Mouse (Mus musculus) activated CD4-positive, CD25-positive, alpha-beta regulatory T cell, adult 4 months (primary cell): ENCODE measurements around the gene Adra1d. TPM values are rescaled to one million over a fixed set of nuclear protein-coding genes. Genes with fewer than 3 reads are reported as not detected.

Experiments used
- ATAC-seq: one replicate; pipeline ENCODE4 v1.8.0; 2017
- polyA plus RNA-seq, 2 experiments: library from polyadenylated mRNA; unstranded; fragments of 100-300 nt; shearing (Covaris generic); gene quantifications; one replicate each; pipeline ENCODE4 v1.2.1; 2017

Adra1d gene
- polyA plus RNA-seq, 2 experiments from 2014 or later, result not detected

- no peak for ATAC-seq
Observed at GRCm38 (mm10) chr2:131538341-131538740, 23.7 kb downstream of the Adra1d start.

GRCm38 (mm10) chr2:131535168-131535567 lies 26.9 kb downstream of the Adra1d start:
- no peak for ATAC-seq

- no peak for ATAC-seq
Observed at GRCm38 (mm10) chr2:131531271-131531670, 30.8 kb downstream of the Adra1d start.

- peak; percentile 81 for ATAC-seq
Observed at GRCm38 (mm10) chr2:131530623-131531008, 31.5 kb downstream of the Adra1d start.

- peak; percentile 44 for ATAC-seq
Observed at GRCm38 (mm10) chr2:131529898-131530622, 32.0 kb downstream of the Adra1d start.

GRCm38 (mm10) chr2:131527061-131527460 lies 35.0 kb downstream of the Adra1d start:
- peak; percentile 55 for ATAC-seq

DNA sequence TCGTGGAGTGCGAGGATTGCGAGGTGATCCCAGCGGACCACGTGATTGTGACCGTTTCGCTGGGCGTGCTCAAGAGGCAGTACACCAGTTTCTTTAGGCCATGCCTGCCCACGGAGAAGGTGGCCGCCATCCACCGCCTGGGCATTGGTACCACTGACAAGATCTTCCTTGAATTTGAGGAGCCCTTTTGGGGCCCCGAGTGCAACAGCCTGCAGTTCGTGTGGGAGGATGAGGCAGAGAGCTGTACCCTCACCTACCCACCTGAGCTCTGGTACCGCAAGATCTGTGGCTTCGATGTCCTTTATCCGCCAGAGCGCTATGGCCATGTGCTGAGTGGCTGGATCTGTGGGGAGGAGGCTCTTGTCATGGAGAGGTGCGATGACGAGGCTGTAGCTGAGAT lies 41.3 kb downstream of the Adra1d start:
- no peak for ATAC-seq

DNA sequence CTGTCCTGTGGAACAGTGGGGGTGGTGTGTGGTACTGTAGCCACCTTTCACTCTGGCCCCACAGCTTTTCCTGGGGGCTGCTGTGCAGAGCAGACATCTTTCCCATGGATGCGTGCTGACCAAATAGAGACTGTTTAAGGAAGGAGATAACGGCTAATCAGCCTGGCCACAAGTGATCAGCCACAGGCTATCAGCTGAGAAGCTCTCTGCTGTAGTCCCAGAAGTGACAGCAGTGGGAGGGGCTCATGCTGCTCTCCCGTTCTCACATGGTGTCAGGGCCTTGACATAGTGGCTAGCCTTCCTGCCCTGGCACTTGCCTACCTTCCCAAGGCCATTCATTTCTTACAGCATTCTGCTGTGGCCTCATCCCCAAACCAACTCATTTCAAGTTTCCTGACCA lies 43.3 kb downstream of the Adra1d start:
- no peak for ATAC-seq

GRCm38 (mm10) chr2:131517550-131517949 lies 44.5 kb downstream of the Adra1d start:
- ATAC-seq, result no peak

DNA sequence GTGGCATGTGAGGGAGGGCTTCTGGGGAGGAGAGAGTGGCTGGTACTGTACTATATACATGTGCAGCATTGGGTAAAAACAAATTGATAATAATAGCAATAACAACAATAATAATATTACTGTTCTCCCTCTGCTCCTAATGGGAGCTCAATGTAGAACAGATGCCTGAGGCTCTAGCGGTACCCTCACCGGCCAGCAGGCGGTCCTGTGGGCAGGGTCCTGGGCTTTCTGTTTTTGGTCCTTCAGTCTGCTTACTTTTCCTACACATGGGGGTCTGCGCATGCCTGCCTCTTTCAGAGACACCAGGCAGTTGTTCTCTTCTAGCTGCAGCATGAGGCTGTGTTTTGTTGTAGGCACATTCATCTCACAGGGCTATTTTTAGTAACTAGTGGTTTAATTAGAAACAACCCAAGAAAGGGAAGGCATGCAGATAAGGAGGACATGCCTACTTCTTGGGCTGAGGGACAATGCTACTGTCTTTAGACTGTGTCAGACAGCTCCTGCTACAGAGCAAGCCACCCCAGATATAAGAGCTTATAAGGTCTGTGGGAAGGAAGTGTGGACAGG lies 47.9 kb downstream of the Adra1d start:
- ATAC-seq, result no peak

GRCm38 (mm10) chr2:131513477-131513876 lies 48.6 kb downstream of the Adra1d start:
- no peak for ATAC-seq

DNA sequence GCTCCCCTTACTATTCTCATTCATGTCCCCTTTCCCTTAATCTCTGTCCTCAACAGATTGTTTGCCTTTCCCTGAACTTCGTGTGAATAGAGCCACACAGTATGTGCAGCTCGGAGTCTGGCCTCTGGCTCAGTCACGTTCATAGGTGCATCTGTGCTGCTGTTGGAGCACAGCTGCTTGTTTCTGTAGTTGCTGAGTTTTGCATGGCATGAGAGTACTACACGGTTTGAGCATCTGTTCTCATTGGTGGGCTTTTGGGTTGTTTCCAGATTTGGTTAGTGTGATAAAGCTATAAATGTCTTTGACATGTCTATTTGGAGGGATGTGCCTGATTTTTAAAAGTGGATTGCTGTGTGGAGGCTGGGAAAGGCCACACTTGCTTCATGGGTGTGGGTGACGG lies 51.6 kb downstream of the Adra1d start:
- no peak for ATAC-seq

DNA sequence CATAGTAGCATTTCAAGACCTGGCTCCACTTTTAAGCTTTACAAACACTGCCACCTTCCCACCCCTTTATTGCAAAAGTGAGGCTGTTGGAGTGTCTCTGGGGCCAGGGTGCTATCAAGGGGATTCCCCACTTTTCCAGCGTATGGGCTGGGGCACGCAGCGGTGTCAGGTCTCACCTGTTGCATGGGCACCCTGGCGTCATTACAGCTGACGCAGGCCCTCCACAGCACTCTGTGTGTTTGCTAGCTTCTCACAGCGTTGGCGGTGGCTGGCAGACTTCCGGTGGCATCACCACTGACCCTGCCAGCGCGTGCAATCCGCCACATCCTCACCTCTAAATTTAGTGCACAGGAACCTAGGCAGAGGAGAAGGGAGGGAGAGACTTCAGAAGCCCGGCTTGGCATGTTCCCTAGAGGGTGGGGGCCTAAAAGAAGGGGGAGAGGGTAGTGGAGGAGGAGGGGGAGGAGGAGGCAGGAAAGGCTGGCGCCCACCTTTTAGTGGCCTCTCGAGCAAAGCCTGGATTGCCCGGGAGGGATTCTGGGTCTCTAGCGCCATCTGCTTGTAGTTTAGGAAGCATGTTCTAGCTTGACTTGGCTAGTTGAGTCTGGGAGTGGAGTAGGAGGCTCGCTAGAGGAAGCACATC lies 52.3 kb downstream of the Adra1d start:
- peak; percentile 94 for ATAC-seq

DNA sequence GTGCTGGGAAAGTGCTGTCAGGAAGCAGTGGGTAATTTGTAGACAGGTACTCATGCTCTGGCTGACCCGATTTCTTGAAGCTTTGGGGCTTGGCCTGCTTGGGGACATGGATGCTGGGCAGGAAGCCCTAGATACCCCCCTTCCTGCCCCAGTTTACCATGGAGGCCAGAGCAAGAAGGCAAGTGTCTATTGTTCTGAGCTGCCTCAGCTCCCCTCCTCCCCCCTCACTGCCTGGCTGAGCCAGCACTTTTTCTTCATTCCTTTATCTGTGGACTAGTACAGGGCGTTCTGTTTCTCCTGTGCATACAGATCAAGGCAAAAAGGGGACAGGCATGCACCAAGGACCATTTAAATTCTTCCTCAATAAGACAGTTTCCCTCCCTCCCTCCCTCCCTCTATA lies 53.6 kb downstream of the Adra1d start:
- no peak for ATAC-seq

DNA sequence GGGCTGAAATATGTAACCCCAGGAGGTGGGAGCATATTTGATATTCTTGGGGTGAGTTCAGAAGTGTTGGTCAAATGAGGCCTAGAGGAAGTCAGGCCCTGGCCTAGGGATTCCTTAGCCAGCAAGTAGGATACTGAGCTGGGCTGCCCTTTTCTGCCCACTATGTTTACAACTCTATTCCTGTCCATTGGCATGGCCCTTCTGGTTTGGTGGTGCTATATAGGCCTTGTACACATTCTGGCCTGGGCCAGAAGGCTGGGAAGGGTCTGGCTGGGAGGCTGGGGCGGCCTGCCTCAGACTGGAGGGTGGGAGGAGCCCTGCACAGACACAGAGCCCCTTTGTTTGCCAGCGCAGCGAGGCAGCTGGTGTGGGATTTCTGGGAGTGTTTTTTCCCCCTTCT lies 55.7 kb downstream of the Adra1d start:
- no peak for ATAC-seq

DNA sequence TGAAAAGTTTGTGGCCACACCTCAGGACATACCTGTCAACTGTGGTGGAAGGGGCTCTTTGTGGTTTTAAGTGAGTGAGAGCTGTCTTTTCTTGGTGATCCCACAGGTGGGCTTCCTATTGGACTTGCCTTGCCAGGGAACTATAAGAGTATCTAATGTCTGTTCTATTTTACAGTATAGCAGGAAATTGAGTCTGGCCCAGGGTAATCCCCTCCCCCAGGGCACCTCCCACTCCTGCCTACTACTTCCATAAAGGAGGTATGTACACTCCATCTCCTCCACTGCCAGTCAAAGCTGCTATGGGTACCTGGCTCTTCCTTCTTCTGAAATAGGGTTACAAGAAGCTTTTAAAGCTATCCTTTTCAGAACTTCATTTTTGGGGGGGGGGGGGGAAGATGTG lies 56.7 kb downstream of the Adra1d start:
- ATAC-seq, result peak; percentile 24

GRCm38 (mm10) chr2:131502561-131502960 lies 59.5 kb downstream of the Adra1d start:
- ATAC-seq, result no peak

DNA sequence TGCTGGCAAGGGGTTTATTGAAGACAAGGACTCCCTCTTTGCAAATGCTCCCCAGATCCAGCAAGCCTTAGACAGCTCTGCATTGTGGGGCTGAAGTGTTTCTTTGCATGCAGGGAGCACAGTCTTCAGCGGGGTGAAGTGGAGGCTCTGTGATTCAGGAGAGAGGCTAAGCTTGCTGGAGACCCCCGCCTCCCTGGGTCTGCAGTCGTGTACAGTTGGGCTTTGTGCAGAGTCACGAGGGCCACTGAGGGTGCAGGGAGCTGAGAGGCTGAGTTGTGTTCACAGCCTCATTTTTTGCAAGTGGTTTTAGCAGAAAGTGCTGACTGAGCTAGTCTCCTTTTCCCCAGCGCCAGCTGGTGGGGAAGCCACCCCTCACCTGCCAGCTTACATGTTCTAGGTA lies 60.2 kb downstream of the Adra1d start:
- no peak for ATAC-seq

- ATAC-seq, result no peak
Observed at GRCm38 (mm10) chr2:131499290-131499845, 62.7 kb downstream of the Adra1d start.

DNA sequence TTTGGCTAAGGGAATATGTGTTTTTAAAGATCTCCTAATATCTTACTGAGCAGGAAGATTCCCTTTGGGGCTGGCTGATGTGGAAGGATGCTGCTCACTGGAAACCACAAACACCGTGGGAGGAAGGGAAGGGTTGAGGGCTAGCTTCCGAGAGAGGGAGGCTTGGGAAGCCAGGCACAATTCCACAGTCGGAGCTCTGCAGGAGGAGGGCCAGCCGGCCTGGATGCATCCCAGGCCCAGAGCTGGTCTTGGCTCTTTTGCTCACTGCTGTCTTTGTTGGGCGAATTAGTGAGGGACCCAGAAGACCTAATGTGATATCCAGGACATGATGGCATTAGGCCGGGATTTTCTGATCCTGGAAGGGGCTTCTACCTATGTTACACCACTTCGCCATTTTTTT lies 63.9 kb downstream of the Adra1d start:
- no peak for ATAC-seq

DNA sequence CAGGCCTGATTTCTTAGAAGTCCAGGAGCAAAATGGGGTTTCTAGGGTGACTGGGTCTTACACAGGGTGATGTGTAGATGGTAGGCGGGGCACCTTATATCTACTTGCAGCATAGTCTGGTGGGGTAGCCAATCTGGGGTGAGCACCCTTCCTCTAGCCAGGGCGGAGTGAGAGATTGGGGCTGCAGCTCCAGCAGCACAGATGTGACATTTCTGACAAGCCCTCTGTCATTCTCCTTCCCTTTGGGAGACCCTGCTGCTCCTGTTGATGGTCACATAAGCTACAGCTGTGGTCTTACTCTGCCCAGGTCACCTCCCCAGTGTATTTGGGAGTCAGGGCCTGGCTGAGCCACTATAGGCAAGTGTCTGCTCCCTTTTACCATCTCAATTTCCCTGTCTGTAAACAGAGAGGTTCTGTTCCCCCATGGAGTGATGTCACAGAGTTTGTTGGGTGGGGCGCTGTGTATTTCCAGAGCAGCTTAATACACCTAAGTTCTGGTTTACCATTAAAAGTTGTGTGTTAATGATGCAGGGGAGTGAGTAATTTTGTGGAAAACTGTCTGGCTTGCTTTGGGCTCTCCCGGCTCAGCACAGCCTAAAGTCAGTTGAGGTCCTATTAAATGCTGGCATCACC lies 64.7 kb downstream of the Adra1d start:
- no peak for ATAC-seq

DNA sequence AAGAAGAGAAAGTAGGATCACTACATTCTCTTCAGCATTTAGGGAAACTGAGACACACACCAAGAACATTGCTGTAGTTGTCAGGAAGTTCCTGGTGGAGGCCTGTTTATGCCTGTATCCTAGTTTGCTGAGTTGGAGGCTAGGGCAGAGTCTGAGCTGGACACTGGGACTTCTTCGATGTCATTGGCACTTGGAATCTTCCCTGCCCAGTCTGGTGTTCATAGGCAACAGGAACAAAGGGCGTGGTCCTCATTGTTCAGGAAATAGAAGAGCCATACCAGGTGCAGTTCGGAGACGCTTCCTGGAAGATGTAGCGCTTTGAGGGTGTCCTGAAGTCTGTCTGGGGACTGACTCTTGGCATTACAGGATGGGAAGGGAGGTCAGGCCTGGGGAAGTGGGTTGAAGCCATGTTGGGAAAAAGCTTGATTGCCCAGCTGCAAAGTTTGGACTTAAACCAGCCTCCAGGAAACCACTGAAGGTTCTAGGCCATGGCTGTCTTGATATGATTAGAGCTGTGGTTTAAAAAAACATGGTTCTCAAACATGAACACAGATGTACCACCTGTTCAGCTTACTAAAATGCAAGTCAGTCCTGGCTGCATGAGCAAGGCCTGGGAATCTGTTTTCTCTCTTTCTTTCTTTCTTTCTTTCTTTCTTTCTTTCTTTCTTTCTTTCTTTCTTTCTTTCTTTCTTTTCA lies 65.8 kb downstream of the Adra1d start:
- no peak for ATAC-seq
